Mouse (Mus musculus): ENCODE measurements around the gene Mrps35.

Mrps35 gene

GRCm38 (mm10) chr6:147087736-147088135, 45.2 kb downstream of the Mrps35 start:
- DNase-seq (ENCODE audit: extremely low spot score, low spot score): no peak

GRCm38 (mm10) chr6:147088517-147088916, 46.0 kb downstream of the Mrps35 start:
- DNase-seq (ENCODE audit: extremely low spot score, low spot score): no peak

- DNase-seq (ENCODE audit: extremely low spot score, low spot score): no peak
These were observed 47.6 kb downstream of the Mrps35 start for GRCm38 (mm10) chr6:147090191-147090590.

GRCm38 (mm10) chr6:147091136-147092120, 48.9 kb downstream of the Mrps35 start, which contains the start of gene Klhl42:
Gene Klhl42 (plus strand): TSS chr6:147091379.
- DNase-seq (ENCODE audit: extremely low spot score, low spot score): peak; percentile 83

- DNase-seq (ENCODE audit: extremely low spot score, low spot score): no peak
These were observed 49.6 kb downstream of the Mrps35 start for GRCm38 (mm10) chr6:147092136-147092535.

GRCm38 (mm10) chr6:147094771-147095170, 52.2 kb downstream of the Mrps35 start:
- no peak for DNase-seq (ENCODE audit: extremely low spot score, low spot score)

- no peak for DNase-seq (ENCODE audit: extremely low spot score, low spot score)
These were observed 53.5 kb downstream of the Mrps35 start for GRCm38 (mm10) chr6:147096109-147096508.

GRCm38 (mm10) chr6:147096934-147097333, 54.4 kb downstream of the Mrps35 start:
- no peak for DNase-seq (ENCODE audit: extremely low spot score, low spot score)

GRCm38 (mm10) chr6:147097346-147097929, 54.9 kb downstream of the Mrps35 start:
- DNase-seq (ENCODE audit: extremely low spot score, low spot score): no peak

GRCm38 (mm10) chr6:147099458-147100277, 57.1 kb downstream of the Mrps35 start:
- no peak for DNase-seq (ENCODE audit: extremely low spot score, low spot score)

- no peak for DNase-seq (ENCODE audit: extremely low spot score, low spot score)
These were observed 59.7 kb downstream of the Mrps35 start for GRCm38 (mm10) chr6:147102293-147102692.

- no peak for DNase-seq (ENCODE audit: extremely low spot score, low spot score)
These were observed 63.0 kb downstream of the Mrps35 start for GRCm38 (mm10) chr6:147105529-147105928.

- no peak for DNase-seq (ENCODE audit: extremely low spot score, low spot score)
These were observed 64.2 kb downstream of the Mrps35 start for GRCm38 (mm10) chr6:147106716-147107115.

GRCm38 (mm10) chr6:147109283-147109682, 66.7 kb downstream of the Mrps35 start:
- no peak for DNase-seq (ENCODE audit: extremely low spot score, low spot score)

GRCm38 (mm10) chr6:147116579-147116978, 74.0 kb downstream of the Mrps35 start:
- peak; percentile 89 for DNase-seq (ENCODE audit: extremely low spot score, low spot score)

- no peak for DNase-seq (ENCODE audit: extremely low spot score, low spot score)
These were observed 75.2 kb downstream of the Mrps35 start for GRCm38 (mm10) chr6:147117764-147118163.

GRCm38 (mm10) chr6:147118190-147118589, 75.6 kb downstream of the Mrps35 start:
- no peak for DNase-seq (ENCODE audit: extremely low spot score, low spot score)

- no peak for DNase-seq (ENCODE audit: extremely low spot score, low spot score)
These were observed 78.8 kb downstream of the Mrps35 start for GRCm38 (mm10) chr6:147121320-147121719.

Measured in neural tube, embryonic 10.5 days (tissue).